Mouse (Mus musculus) Muller cell, postnatal 12 days (primary cell): ENCODE data around the gene Ccdc39.

Source experiments
- DNase-seq: peaks from one replicate; pipeline ENCODE4 v3.0.0-alpha.2; 2015; ENCODE audit errors: inconsistent ontology term

The Ccdc39 gene

DNA sequence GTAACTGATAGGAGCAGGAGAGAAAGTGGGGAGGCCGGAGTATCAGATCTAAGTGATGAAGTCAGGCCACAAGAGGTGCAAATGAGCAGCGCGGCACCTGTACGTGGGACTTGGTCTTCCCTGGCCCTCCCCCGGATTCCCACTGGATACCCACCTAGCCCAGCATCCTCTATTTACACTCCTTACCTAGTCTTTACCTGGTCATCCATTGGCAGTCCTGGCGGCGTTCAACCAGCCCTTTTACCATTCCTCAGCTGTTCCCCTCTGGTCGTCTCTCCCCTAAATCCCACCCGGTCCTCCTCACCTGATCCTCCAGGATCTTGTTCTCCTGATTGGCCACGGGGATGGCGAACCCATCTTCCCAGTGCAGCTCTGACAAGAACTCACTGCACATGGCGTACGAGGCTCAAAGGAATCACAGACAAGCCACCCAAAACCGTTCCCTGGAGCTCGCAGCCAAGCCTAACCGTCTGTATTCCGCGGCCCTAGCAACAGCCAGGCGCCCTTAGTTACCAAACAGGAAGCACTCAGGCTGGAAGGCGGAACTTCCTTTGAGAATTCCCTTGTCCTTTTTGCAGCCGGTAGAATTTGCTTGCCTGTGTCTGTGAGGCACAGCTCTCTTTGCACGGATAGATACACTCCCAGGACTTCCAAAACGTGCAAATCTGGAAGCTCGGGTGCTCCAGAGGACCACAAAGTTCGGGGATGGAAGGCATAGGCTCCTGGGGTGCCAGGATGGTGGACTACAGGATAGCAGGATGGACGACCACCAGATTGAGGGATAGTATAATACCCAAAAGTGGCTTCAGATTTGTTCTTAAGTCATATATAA, at the start of gene Ccdc39:
Gene Ccdc39 (minus strand): TSS at position 510 of the 832 bp plus-strand sequence.
- DNase-seq = peak; percentile 74

DNA sequence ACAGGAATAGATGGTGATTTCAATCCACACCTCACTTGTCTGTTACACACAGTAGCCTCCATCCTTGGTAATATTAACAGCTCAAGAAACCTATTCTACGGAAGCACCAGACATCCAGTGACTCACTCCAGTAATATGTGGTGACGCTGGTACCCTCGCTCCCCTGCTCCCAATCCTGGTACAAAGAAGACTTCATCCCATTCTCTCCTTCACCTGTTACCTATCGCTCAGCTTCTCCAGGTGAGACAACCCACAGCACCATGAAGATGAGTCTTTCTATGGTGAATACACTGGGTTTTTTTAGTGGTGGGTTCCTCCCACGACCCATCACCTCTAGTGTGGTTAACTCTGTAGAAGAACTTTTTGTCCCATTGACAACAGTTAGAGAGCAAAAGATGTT, 49.3 kb upstream of the Ccdc39 start:
- no peak for DNase-seq

DNA sequence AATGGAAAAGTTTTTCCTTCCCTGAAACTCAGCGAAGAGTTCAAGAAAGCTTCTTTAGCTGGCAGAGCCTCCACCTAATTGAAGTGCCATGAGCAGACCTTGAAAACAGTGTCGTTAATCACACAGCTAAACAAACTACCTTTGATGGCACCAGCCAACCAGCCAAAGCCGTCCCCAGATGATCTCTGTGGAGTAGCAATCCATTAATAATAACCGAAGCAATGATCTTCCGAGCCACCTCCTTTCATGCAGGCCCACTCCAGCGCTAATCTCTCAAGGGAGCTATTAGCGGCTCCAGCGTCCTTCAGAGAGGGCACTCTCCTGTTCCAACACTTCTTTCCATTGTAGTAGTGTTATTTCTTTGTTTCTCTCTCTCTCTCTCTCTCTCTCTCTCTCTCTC, 43.3 kb upstream of the Ccdc39 start:
- DNase-seq = no peak

DNA sequence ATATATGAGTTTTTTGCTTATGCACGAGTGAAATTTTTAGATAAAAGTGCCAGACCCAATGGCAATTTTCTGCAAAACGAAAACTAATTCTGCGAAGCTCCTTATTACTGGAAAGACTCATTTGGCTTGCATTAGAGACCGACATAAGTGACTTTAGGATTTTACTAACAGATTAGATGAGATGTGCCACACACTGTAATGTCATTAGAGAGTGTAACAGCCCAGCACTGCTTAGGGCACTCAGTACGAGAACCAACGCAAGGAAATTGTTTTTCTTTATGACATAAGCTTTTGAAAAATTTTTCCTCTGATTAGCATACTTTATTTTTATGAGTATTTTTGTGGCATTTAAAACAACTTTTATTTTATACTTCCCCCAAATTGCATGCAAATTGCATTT, 39.0 kb upstream of the Ccdc39 start:
- no peak for DNase-seq

DNA sequence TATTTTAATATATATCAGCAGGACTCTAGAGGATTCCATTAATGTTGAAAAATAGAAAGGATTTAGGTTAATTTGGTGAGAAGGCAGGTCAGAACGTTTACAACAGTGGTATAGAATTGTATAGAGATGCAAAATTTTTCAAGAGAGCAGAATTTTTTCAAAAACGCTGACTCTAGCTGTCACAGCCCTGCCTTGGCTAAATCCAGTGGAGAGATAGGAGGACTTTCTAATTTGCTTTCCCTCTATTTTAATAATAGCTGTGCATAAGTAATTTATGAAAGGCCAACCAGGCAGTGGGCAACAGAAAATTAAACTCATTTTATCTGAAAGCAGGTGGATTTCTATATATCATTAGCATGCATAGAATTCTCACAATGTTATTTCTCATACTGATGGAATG, 38.6 kb upstream of the Ccdc39 start:
- DNase-seq = no peak

DNA sequence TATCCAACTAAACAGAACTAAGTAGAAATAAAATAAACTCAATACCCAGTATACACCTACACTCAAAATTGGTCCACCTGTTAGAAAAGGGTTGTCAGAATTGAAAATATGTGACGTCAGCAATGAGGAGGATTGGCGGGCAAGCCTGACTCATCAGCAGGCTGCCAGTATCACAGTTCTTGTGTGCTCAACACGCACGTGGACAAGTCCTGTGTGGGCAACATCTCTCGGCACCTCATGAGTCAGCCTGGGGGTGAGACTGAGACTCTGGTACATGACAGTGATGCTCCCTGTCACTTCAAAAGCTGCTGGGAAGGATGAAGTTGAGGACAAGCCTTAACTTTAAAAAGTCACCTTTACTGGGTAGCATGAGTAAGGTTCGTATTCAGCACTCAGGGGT, 34.6 kb upstream of the Ccdc39 start:
- no peak for DNase-seq

DNA sequence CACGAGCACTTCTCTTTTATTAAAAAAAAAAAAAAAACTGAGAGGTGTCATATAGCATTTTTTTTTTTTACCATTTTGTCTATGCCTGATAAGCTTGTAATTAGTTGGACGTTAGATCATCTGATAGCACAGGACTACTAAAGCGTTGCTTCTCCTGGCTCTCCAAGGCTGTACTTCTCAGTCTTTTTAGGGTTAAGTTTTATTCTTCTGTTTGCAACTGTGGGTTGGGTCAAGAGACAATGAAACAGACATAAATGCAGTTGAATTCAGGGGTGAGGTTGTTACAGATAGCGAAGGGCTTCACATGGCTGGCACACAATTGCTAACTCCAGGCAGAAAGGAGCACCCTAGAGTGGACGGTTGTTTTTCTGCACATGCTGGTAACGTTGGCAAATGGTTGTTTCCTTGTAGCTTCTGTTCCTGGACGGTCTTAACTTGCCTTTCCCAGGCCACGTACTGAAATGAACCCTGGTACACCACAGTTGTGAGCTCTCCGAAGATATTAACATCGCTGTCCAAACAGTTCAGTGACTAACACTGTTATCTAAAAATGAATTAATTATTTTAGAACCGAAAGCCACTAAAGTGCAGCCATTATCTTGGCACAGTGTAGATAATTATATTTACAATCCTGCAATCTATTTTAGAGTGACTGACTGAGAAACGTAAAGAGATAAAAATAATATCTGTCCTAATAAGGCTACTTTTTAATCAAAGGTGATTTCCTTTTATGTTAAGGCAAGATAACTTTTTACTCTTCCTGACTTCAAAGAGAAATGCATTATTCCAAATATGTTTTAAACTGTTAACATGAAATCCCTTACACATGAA, 30.6 kb upstream of the Ccdc39 start:
- DNase-seq = no peak

DNA sequence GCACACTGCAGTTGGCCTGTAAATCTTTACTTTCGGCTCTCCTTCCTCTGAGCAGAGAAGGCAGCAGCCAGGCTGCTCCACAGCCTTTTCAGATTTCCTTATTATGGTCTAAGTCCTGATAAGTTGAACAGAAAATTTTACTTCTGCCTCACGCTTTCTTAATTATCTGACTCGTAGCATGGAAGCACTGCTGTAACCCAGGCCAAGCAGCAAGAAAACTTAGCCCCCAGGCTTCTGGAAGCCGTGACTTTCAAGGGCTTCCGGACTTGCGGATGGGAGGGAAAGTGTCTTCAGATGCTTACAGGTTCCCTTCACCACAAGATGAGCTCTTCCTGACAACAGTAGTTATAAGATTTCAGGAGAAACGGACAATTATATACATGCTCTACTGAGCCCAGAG, 29.7 kb upstream of the Ccdc39 start:
- DNase-seq = no peak

DNA sequence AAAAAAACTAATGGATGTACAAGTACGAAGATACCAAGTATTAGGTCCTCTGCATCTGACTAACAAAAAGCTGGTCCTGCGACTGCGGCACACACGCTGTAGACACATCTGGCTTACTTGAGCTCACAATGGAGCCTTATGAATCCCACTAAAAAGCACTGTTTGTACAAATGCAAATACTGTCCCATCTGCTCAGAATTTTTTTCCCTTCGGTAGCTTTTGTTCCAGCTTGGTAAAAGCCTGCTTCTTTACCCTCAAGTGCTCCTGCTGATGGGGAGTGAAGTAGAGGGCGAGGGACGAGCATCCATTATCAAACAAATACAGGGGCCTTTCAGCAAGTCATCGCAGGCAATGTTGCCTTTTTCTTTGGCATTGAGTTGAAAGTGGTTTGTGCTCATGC, 29.3 kb upstream of the Ccdc39 start:
- DNase-seq = no peak

DNA sequence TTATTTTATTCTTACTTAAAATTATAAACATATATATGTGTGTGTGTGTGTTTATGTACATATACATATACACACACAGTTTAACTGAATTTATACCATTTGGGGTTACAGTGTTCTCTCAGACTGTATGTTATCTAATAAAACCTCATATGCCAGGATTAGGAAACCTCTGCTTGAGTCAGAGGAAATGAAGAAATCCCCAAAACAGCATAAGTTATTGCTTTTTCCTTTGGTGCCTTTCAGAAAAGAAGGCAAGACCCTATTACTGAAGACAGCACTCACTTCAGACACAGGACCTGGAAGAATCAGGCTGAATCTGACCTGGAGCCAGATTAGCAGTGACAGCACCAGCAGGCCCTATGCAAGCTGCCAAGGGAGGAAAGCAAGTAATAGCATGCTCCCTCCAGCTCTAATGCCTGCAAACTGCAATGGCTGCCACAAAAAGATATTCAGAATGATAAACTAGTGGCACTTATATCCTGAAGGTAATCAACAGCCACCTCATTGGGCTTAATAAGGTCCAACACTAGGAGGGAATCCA, 20.0 kb upstream of the Ccdc39 start:
- no peak for DNase-seq

DNA sequence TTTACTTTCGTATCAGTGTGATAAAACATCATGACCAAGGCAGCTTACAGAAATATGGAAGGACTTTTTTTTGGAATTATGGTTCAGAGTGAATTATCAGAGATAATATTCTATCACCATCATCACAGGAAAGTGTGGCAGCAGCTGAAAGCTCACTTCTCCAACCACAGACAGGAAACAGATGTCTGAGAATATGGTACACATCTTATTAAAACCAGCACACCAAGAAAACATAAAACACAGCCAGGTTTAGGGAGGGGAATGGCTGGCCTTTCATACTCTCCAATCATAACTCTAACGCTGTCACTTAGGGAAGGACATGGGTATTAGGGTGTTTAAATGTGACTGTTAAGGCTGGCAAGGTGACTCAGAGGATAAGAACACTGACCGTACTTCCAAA, 14.8 kb upstream of the Ccdc39 start:
- DNase-seq = no peak

DNA sequence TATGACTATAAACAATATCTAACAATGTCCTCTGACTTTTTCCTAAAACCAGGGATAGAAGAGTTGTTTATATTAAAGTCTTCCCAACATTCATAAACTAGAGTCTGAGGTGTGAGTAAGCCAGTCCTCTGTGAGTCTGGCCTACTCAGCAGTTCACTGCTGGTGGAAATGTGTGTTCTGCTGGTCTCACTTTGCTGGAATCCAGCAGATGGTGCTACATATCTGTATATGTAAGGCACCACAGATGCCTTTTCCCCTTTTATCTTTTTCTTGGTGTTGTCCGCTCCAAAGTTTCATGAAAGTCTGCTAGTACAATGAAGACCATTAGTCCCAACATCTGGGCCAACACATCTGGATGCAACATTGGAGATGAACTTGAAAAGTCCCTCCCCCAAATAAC, 9.0 kb upstream of the Ccdc39 start:
- DNase-seq = peak; percentile 10

DNA sequence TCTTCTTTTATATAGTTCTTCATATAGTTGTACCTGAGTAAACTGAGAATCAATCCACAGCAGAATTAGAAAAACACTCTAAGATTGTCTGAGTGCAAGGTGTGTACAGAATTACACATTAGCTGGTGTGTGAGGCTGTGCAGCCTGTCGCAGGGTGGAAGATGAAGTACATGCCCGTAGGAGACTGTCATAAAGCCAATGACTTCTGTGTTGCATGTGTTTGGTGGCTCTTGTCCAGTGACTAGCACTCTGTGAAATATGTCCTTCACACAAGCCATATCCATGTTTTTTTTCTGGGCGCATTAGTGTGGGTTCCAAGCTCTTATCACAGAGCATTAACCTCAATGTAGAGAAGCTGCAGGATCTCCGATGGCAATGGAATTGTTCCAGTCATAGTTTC, 6.7 kb upstream of the Ccdc39 start:
- no peak for DNase-seq

DNA sequence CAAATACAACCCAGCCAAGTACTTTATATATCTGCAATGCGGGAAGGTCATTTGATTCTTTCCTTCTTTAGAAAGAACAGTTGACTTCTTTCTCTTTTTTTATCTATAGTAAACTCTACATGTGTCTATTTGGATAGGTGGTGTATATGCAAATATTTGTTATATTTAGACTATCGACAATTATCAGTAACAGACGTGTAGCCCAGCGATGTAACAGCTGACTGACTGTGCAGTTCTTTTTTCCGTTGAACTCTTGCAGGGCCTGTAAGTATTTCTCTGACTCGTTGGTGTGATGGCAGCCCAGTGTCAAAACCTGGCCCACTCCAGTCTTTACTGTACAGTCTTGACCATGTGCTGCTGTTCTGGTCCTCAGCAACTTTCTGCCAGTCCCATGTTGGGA, 2.5 kb upstream of the Ccdc39 start:
- DNase-seq = no peak

DNA sequence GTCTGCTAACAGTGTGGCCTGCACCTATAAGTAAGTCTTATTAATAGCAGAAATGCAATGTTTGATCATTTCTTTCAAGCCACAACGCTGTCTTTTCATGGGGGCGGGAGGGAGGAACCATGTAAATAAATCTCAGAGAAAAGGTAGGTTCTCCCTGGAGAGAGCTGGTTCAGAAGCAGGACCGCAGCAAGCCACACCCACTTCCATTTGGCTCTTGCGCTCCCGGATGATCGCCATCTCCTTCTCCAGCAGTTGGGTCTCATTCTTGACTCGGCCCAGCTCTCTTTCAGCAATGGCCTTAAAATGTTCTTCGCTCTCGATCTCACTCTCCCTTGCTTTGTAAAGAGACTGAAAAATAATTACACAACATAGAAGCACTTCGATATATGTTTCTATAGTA, 5.2 kb downstream of the Ccdc39 start:
- DNase-seq = no peak

DNA sequence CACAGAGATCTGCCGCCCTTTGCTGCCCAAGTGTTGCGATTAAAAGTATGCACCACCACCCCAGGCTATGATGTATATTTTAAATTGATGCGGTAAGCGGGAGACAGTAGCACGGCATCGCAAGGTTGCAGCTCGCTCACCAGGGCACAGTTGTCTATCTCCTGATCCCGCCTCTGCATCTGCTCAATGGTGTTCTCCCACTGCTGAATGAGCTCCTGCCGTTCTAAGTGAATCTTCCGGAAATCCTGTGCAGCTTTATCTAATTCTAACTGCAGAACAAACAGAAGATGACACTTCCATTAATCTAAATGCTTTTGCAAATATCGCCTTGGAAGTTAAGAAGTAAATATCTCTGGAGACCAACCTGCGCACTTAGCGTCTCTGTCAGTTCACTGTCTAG, 7.5 kb downstream of the Ccdc39 start:
- no peak for DNase-seq

DNA sequence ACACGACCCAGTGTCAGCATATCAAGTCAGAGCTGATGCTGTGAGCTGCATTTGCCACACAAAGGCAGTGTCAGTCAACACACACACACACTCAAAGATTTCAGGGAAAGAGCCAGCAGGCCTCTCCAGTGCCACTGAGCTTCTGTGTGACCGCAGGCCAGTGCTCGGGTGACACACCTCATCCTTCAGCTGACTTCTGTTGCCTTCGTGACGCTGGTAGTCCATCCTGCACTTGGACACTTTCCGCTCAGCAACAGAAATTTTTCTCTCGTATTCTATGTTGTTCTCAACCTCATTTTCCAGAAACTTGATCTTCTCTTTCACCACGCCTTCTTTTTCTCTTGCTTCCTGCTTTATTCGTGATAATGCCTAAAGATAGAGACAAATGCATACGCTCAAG, 11.8 kb downstream of the Ccdc39 start:
- no peak for DNase-seq

DNA sequence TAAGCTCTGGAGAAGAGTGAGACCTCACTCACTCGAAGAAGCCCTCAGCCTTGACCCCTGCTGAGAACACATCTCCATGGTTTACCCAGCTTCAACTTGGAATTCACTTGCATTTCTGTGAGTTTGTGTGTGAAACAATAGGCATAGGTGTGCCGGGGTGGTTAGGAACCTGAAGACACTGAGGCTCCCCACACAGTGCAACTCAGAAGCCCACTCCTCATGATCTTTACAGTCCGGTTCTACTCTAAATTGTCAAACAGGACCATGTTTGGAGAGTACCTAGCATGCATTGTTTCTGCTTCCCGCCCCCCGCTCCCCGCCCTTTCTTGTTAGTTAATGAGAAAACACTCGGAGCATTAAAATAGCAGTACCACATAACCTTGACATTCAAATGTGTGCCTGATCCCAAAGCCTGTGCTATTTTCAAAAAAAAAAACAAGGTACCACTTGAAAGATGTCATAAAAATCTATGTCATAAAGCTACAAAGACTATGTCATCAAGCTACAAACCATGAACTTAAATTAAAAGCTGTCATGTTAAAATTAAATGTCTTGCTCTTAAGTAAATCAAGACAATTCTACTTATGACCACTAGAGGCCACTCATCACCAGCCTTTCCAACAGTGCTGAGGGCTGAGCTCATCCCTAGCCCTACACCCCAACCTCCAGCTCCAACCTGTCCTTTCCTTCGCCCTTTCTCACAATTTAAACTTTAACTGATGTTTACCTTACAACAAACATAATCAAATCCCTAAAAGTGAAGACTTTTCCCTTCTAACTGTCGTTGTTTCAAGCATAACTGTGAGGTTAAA, 19.8 kb downstream of the Ccdc39 start:
- DNase-seq = peak; percentile 33

DNA sequence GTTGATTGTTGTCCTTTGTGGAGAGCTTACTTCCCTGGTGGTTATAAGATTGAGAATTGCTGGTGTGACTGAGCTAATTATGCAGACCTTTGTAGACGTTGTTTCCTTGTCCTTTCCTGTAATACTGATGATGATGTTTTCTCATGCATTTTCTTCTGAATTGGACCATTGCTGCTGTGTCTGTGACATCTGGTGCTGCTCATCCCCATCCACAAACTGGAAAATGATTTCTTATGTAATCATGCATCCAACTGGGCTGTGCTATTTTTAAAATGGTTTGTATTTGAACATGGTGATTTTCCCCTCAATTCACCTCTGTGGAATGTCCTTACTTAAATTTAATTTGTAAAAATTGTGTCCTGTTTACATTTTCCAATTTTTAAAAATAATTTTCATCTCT, 37.0 kb downstream of the Ccdc39 start:
- DNase-seq = no peak

DNA sequence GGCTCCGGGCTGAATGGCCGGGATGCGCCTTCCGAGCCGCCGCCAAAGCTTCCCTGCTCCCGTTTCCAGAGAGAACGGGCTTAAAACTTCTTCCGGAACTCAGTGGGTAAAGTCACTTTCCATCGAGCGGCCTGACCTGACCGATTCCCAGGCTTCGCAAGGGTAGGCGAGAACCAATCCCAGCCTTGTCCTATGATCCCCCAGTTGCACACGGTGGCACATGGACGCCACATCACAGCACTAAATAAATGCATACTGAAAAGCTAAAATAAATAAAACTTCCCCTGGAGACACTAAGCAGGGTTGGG, 43.6 kb downstream of the Ccdc39 start:
- no peak for DNase-seq

DNA sequence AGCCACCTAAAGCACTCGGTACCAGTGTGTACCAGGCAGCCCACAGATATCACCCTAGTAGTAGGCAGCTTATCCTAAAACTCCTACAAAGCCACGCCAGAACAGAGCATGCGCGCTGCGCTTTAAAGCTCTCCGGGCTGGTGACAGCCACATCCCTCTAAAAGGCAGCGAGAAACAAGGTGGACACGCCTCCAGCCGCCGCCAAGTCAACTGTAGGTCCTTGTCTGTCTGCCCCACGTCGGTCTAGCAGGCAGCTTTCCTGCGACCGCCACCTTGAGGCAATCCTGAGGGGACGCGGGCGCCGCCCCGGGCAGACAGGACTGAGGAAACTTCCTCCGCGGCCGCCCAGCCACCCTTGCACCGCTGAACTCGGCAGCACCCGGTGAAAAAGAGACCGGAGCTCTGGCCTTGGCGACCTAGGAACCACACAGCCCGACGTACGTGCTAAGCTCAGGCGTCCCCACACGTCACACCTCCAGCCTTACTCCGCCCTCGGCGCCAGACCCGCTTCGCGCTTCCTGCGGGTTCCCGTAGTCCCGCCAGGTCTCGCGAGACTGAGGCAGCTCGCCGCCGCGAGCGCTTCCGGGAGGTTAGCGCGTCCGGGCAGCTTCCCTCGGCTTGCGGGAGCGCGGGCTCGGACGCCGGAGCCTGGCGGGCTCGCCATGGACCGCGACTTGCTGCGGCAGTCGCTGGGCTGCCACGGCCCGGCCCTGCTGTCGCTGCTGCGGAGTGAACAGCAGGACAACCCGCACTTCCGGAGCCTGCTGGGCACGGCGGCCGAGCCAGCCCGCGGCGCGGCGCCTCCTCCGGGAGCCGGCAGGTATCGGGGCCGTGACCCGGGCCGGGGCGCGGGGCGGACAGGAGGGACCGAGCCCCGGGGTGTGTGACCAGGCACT, 44.2 kb downstream of the Ccdc39 start, which contains the start of gene Ttc14:
Gene Ttc14 (plus strand): TSS at position 216 of the 896 bp plus-strand sequence.
- peak; percentile 98 for DNase-seq
